Mouse (Mus musculus): ENCODE results near the gene 4930564D02Rik. TPM values are rescaled to one million over a fixed set of nuclear protein-coding genes. Genes with fewer than 3 reads are reported as not detected.

The 4930564D02Rik gene
- not detected for total RNA-seq (2023)

GRCm38 (mm10) chr3:105066544-105066943 lies at the start of gene 4930564D02Rik:
Gene 4930564D02Rik, plus strand, starts transcription at chr3:105066844.

DNA sequence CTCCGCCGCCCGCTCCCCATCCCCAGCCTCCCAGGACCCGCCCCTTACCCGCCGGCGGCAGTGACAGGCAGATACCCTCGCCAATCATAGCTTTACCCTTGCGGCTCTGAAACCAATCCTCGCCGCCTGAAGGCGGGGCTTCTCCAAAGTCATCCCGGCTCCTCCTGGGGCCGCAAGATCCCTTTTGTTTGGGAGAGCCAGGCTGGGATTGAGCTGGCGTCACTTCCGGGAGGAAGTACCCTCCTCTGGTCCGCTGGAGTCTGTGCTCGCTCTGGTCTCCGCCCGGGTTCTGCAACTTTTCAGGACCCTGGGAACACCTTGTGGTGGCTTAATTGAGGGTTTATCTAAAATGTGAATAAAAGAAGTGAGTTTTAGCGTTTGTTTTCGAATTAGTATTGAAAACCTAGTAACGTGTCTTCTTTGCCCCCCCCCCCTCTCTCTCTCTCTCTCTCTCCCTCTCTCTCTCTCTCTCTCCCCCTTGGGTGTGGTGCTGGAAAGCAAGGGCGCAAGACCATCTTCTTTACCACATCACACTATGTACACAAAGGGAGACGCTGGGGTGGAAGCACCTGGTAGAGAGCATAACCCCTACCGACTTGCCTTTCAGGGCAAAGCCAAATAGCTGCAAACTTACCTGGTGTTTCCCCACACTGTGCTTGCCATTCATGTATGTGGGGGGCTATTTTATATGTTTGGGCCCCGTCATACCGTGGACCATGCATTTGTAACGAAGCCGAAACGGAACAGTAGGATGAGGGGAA lies 13.5 kb upstream of the 4930564D02Rik start, which contains the start of gene Cttnbp2nl:
Cttnbp2nl (minus strand) TSS at position 210 of the 761 bp plus-strand sequence.

Other genes with a start within 250 kb of the 4930564D02Rik start
- gene Mov10, start 248.3 kb upstream of the 4930564D02Rik start, total RNA-seq (2023), result 10 to 100 TPM; 54.0 to 73.3 TPM
- gene St7l, start 202.8 kb upstream of the 4930564D02Rik start, total RNA-seq (2023), result 10 to 100 TPM; 25.9 to 27.2 TPM
- 100 to 1,000 TPM; 231 to 274 TPM for gene Capza1, start 202.3 kb upstream of the 4930564D02Rik start, total RNA-seq (2023)
- not detected for gene Wnt2b, start 104.9 kb upstream of the 4930564D02Rik start, total RNA-seq (2023)
- gene Cttnbp2nl, start 13.7 kb upstream of the 4930564D02Rik start, total RNA-seq (2023), result under 1 TPM; 0.44 to 0.46 TPM

All from neutrophil, adult 83 days (primary cell).